13 mouse cellular contexts compared by ENCODE assay signal in genomic region chr3:37747258-37748001, GRCm38 (mm10). TPM values are rescaled to one million over a fixed set of nuclear protein-coding genes. Genes with fewer than 3 reads are reported as not detected.
DNase-seq lines count a peak whose midpoint lies in the region; ATAC-seq and TF ChIP-seq lines count a peak whose summit lies in the region.
"Had no signal": no experiment of that assay in that cellular context is flagged by ENCODE, and none has a peak within 500 bp of the region (broad histone marks: within the 10 kb centered on the region; RNA-seq: fewer than 3 reads in every experiment).

No protein-coding gene starts in this region.

- no peaks in the 10 kb centered on the region for H3K36me3 ChIP-seq in thymus, adult 2 months (ENCODE audit: control insufficient read depth, insufficient read depth, low read length)
- no peaks in the 10 kb centered on the region for H3K36me3 ChIP-seq in liver, embryonic 16.5 days (ENCODE audit: control insufficient read depth, insufficient read depth)
- H3K36me3 ChIP-seq in stomach, postnatal 0 days (ENCODE audit: control insufficient read depth, insufficient read depth, low read length): no peaks in the 10 kb centered on the region
- H3K36me3 ChIP-seq: heart, embryonic 13.5 days had no signal

- peak overlapping the region; percentile 12; the same call in 1 of the 2 replicates for H3K4me2 ChIP-seq in liver, embryonic 16.5 days (ENCODE audit: low read depth, low read length)
- H3K4me2 ChIP-seq in stomach, postnatal 0 days (replicated peaks; ENCODE audit: low read depth): no peak overlapping the region
- H3K4me2 ChIP-seq: heart, embryonic 13.5 days had no signal

- intact Hi-C loops in gastrocnemius, adult 2 months (cut with DNase I): no loop called here

- no peak for TF ChIP-seq EP300 in stomach, postnatal 0 days (optimal IDR thresholded peaks at IDR 0.05)

- no peaks in the 10 kb centered on the region for H3K27me3 ChIP-seq in thymus, adult 2 months (ENCODE audit: control insufficient read depth, insufficient read depth, low read length)
- H3K27me3 ChIP-seq in liver, embryonic 16.5 days (ENCODE audit: control insufficient read depth, insufficient read depth, low read depth, low read length): no peaks in the 10 kb centered on the region
- no peaks in the 10 kb centered on the region for H3K27me3 ChIP-seq in stomach, postnatal 0 days (ENCODE audit: control insufficient read depth, insufficient read depth, low read length)
- H3K27me3 ChIP-seq: heart, embryonic 13.5 days had no signal

- H3K9me3 ChIP-seq in liver, embryonic 16.5 days (replicated peaks; ENCODE audit: control insufficient read depth, low read length): no peaks in the 10 kb centered on the region
- no peaks in the 10 kb centered on the region for H3K9me3 ChIP-seq in stomach, postnatal 0 days (ENCODE audit: control insufficient read depth, low read length)

- TF ChIP-seq POLR2A in thymus, adult 2 months (IDR thresholded peaks at IDR 0.05; ENCODE audit: control insufficient read depth, extremely low read depth, insufficient read depth, low read length, poor library complexity): no peak

- peak; percentile 21; the same call in 1 of the 2 replicates for ATAC-seq in liver, embryonic 16.5 days (ENCODE audit: low read depth)
- ATAC-seq in stomach, postnatal 0 days (ENCODE audit: low FRiP score, low TSS enrichment): peak; percentile 74

- no peak overlapping the region for H3K4me3 ChIP-seq in gastrocnemius, adult 2 months
- H3K4me3 ChIP-seq in thymus, adult 2 months (ENCODE audit: control insufficient read depth, insufficient read depth, low read length): no peak overlapping the region
- H3K4me3 ChIP-seq in liver, embryonic 16.5 days (ENCODE audit: low read depth, low read length): no peak overlapping the region
- H3K4me3 ChIP-seq in stomach, postnatal 0 days (ENCODE audit: low read depth, low read length): no peak overlapping the region
- H3K4me3 ChIP-seq: heart, embryonic 13.5 days had no signal

- peaks cover 12% of the 10 kb centered on the region for H3K4me1 ChIP-seq in thymus, adult 2 months (replicated peaks; ENCODE audit: control insufficient read depth, insufficient read depth, low read length)
- H3K4me1 ChIP-seq in liver, embryonic 16.5 days (ENCODE audit: control insufficient read depth, low read depth, low read length): peaks cover 9% of the 10 kb centered on the region
- no peaks in the 10 kb centered on the region for H3K4me1 ChIP-seq in stomach, postnatal 0 days (replicated peaks; ENCODE audit: control insufficient read depth, insufficient read depth)

- DNase-seq in gastrocnemius, adult 2 months: no peak
- DNase-seq in gastrocnemius, adult 18-20 months (ENCODE audit: low spot score): no peak
- DNase-seq in thymus, adult 2 months: no peak
- no peak for DNase-seq in thymus, postnatal 0 days (ENCODE audit: low spot score)
- no peak for DNase-seq in stomach, postnatal 0 days (ENCODE audit: low spot score)
- no peak for DNase-seq in urinary bladder, postnatal 4 days (ENCODE audit: low spot score in 2 of 2)
- DNase-seq in thymus, adult 18-20 months: no peak
- DNase-seq: adrenal gland, postnatal 36 days; cerebellum, adult 18-20 months; thymus, postnatal 14 days had no signal

- H3K27ac ChIP-seq in gastrocnemius, adult 2 months: peak overlapping the region; percentile 2; the same call in 1 of the 2 replicates
- H3K27ac ChIP-seq in thymus, adult 2 months (ENCODE audit: control insufficient read depth, insufficient read depth, low read length): 0 out of 2 replicates have a peak overlapping the region, but pooled peaks have one; percentile 10
- H3K27ac ChIP-seq in liver, embryonic 16.5 days (ENCODE audit: low read length): peak overlapping the region; percentile 41
- peak overlapping the region; percentile 83 for H3K27ac ChIP-seq in stomach, postnatal 0 days (replicated peaks)
- H3K27ac ChIP-seq: heart, embryonic 13.5 days; hindbrain, postnatal 0 days had no signal

- WGBS in thymus, adult 2 months: 32% methylated on average over 9 of the region's 9 CpGs
- WGBS in liver, embryonic 16.5 days (ENCODE audit: insufficient replicate concordance): 37% methylated on average over 9 of the region's 9 CpGs
- 65% methylated on average over 9 of the region's 9 CpGs for whole genome bisulfite sequencing in stomach, postnatal 0 days

- no peak for TF ChIP-seq CTCF in gastrocnemius, adult 2 months (IDR thresholded peaks at IDR 0.05)
- TF ChIP-seq CTCF in thymus, adult 2 months (IDR thresholded peaks at IDR 0.05; ENCODE audit: borderline replicate concordance, control insufficient read depth, extremely low read depth, insufficient read depth, low read length, poor library complexity): no peak
- TF ChIP-seq CTCF in stomach, postnatal 0 days (IDR thresholded peaks at IDR 0.05; ENCODE audit: low read depth): no peak

- H3K9ac ChIP-seq in liver, embryonic 16.5 days (ENCODE audit: low read depth, low read length): no peak overlapping the region
- H3K9ac ChIP-seq in stomach, postnatal 0 days (ENCODE audit: low read length): no peak overlapping the region
- H3K9ac ChIP-seq: heart, embryonic 13.5 days had no signal

RNA-seq across cellular contexts. Expression of gene Gm5148, which starts 23.1 kb away (rescaled TPM):
- under 1 TPM in 1 of 2 experiments, not detected in 1; 0.25 TPM for total RNA-seq in gastrocnemius, adult 2 months (2021)
- under 1 TPM in 1 of 2 experiments, not detected in 1; 0.24 TPM for total RNA-seq in gastrocnemius, adult 18-20 months (2021)
- 1.5 and 1.8 TPM in 2 replicates for polyA plus RNA-seq in thymus, adult 2 months (2012; rRNA removed)
- 6.0 and 6.1 TPM in 2 replicates for polyA plus RNA-seq in thymus, postnatal 0 days (2015; fragmentation: Nextera tagmentation; extraction: Ambion mirVana)
- 2.6 and 2.9 TPM in 2 replicates for polyA plus RNA-seq in liver, embryonic 16.5 days (2015; fragmentation: Nextera tagmentation; extraction: Ambion mirVana)
- polyA plus RNA-seq in stomach, postnatal 0 days (2015; fragmentation: Nextera tagmentation; extraction: Ambion mirVana): 4.9 and 5.7 TPM in 2 replicates

Comparison
In these comparisons a context has a peak if more than half of its experiments do, and no peak if none do; other contexts are left out.
1. H3K27ac ChIP-seq: peak in every context shown above with its lines; median percentile 83 in stomach, postnatal 0 days; 41 in liver, embryonic 16.5 days; 10 in thymus, adult 2 months; 2 in gastrocnemius, adult 2 months.